Mouse (Mus musculus): ENCODE measurements around the gene Vsx2. TPM values are rescaled to one million over a fixed set of nuclear protein-coding genes. Genes with fewer than 3 reads are reported as not detected.
A peak's percentile ranks its signal among the peaks of the same experiment; 100 is the strongest.

Gene Vsx2
- polyA plus RNA-seq (2012; rRNA removed), result not detected in 2 replicates

DNA sequence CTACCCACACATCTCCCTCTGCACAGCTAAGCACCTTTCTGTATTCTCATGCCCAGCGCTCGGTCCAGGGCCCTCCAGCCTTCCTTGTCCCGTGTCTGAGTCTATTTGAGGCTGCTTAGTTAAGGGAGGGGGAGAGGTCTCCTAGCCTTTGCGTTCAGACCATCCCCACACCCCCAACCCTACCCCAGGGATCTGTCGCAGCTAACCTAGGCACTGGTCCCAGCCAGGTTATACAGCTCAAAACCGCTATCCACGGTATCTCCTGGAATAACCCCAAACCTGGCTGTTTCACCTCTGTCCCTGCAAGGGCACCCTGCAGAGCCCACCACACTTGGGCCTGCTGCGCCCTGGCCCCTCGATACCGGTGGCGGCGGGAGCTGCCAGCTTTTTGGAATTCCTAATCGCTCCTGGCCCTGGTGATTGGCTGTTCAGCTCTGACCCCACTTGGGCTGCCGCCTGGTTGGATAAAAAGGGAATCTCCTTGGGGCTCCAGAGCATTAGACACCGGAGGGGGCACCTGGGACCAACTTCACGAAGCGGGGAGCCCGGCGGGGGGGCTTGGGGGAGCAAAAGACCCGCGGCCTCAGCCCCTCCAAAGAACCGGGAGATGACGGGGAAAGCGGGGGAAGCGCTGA is at the start of gene Vsx2:
TSS of gene Vsx2 (plus strand) at position 427 of the 635 bp plus-strand sequence.
- 8% methylated on average over 25 of the region's 25 CpGs for WGBS
- DNase-seq, result no peak
- no peaks in the 10 kb centered on the region; the same call in 1 of the 2 replicates for H3K4me1 ChIP-seq (ENCODE audit: control insufficient read depth, insufficient read depth, low read length)
- TF ChIP-seq CTCF (conservative IDR thresholded peaks at IDR 0.05; ENCODE audit: insufficient read depth, insufficient read length, low read depth, low read length), result no peak
- no peak for TF ChIP-seq POLR2A (IDR thresholded peaks at IDR 0.05; ENCODE audit: low read depth, low read length)
- peaks cover 20% of the 10 kb centered on the region for H3K27me3 ChIP-seq (replicated peaks; ENCODE audit: control insufficient read depth, insufficient read depth, low read length)
- H3K36me3 ChIP-seq (ENCODE audit: control insufficient read depth, insufficient read depth, low read length), result no peaks in the 10 kb centered on the region
- H3K4me3 ChIP-seq (ENCODE audit: insufficient read depth, low read depth, low read length), result no peak within 1 kb of the TSS
- no peak within 1 kb of the TSS for H3K27ac ChIP-seq (ENCODE audit: insufficient read depth, low read depth, low read length)

- Histone ChIP-seq H3K4me3 (ENCODE audit: insufficient read depth, low read depth, low read length) (no peak overlapping the region), H3K4me1 (ENCODE audit: control insufficient read depth, insufficient read depth, low read length) (peaks cover 11% of the 10 kb centered on the region; the same call in 1 of the 2 replicates), H3K27ac (ENCODE audit: insufficient read depth, low read depth, low read length) (no peak overlapping the region), H3K27me3 (replicated peaks; ENCODE audit: control insufficient read depth, insufficient read depth, low read length) (no peaks in the 10 kb centered on the region), H3K36me3 (ENCODE audit: control insufficient read depth, insufficient read depth, low read length) (no peaks in the 10 kb centered on the region)
- peak; percentile 72 for DNase-seq
- no peak for TF ChIP-seq POLR2A (IDR thresholded peaks at IDR 0.05; ENCODE audit: low read depth, low read length)
- TF ChIP-seq CTCF (conservative IDR thresholded peaks at IDR 0.05; ENCODE audit: insufficient read depth, insufficient read length, low read depth, low read length), result no peak
- WGBS, result 39% methylated on average over 3 of the region's 3 CpGs
Observed at GRCm38 (mm10) chr12:84523728-84524127, 45.8 kb upstream of the Vsx2 start.

GRCm38 (mm10) chr12:84524147-84525050 is 45.2 kb upstream of the Vsx2 start:
- DNase-seq, result no peak
- TF ChIP-seq CTCF (conservative IDR thresholded peaks at IDR 0.05; ENCODE audit: insufficient read depth, insufficient read length, low read depth, low read length) (no peak), POLR2A (IDR thresholded peaks at IDR 0.05; ENCODE audit: low read depth, low read length) (no peak)
- H3K27me3 ChIP-seq (replicated peaks; ENCODE audit: control insufficient read depth, insufficient read depth, low read length), result no peaks in the 10 kb centered on the region
- H3K4me3 ChIP-seq (ENCODE audit: insufficient read depth, low read depth, low read length), result no peak overlapping the region
- no peak overlapping the region for H3K27ac ChIP-seq (ENCODE audit: insufficient read depth, low read depth, low read length)
- WGBS, result 61% methylated on average over 11 of the region's 11 CpGs
- H3K4me1 ChIP-seq (ENCODE audit: control insufficient read depth, insufficient read depth, low read length), result peaks cover 11% of the 10 kb centered on the region; the same call in 1 of the 2 replicates
- no peaks in the 10 kb centered on the region for H3K36me3 ChIP-seq (ENCODE audit: control insufficient read depth, insufficient read depth, low read length)

DNA sequence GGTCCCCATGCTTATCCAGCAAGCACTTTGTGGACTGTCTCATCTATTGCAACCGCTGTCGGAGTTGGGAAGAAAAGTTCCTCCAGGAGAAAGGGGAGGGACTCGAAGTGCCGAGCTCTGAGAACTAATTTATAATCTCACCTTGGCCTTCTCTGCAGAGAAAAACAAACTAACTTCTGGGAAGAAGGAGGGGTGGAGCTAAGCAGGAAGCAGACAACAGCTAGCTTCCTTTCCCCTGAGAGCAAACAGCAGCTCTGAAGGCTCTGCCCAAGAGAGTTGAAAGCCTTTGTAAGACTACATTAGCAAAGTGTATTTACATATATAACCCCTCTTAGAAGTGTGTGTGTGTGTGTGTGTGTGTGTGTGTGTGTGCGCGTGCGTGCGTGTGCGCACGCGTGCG is 44.1 kb upstream of the Vsx2 start:
- WGBS, result 66% methylated on average over 12 of the region's 12 CpGs
- peaks cover 11% of the 10 kb centered on the region; the same call in 1 of the 2 replicates for H3K4me1 ChIP-seq (ENCODE audit: control insufficient read depth, insufficient read depth, low read length)
- peak; percentile 57 for DNase-seq
- TF ChIP-seq CTCF (conservative IDR thresholded peaks at IDR 0.05; ENCODE audit: insufficient read depth, insufficient read length, low read depth, low read length), result no peak
- no peak for TF ChIP-seq POLR2A (IDR thresholded peaks at IDR 0.05; ENCODE audit: low read depth, low read length)
- no peaks in the 10 kb centered on the region for H3K27me3 ChIP-seq (replicated peaks; ENCODE audit: control insufficient read depth, insufficient read depth, low read length)
- no peak overlapping the region for H3K4me3 ChIP-seq (ENCODE audit: insufficient read depth, low read depth, low read length)
- no peaks in the 10 kb centered on the region for H3K36me3 ChIP-seq (ENCODE audit: control insufficient read depth, insufficient read depth, low read length)
- H3K27ac ChIP-seq (ENCODE audit: insufficient read depth, low read depth, low read length), result no peak overlapping the region

GRCm38 (mm10) chr12:84530426-84530825 is 39.1 kb upstream of the Vsx2 start:
- 84% methylated on average over 5 of the region's 5 CpGs for WGBS
- no peak overlapping the region for H3K27ac ChIP-seq (ENCODE audit: insufficient read depth, low read depth, low read length)
- H3K4me3 ChIP-seq (ENCODE audit: insufficient read depth, low read depth, low read length), result no peak overlapping the region
- H3K27me3 ChIP-seq (replicated peaks; ENCODE audit: control insufficient read depth, insufficient read depth, low read length), result no peaks in the 10 kb centered on the region
- no peaks in the 10 kb centered on the region for H3K36me3 ChIP-seq (ENCODE audit: control insufficient read depth, insufficient read depth, low read length)
- no peak for DNase-seq
- peaks cover 6% of the 10 kb centered on the region for H3K4me1 ChIP-seq (ENCODE audit: control insufficient read depth, insufficient read depth, low read length)
- TF ChIP-seq POLR2A (IDR thresholded peaks at IDR 0.05; ENCODE audit: low read depth, low read length) (no peak), CTCF (conservative IDR thresholded peaks at IDR 0.05; ENCODE audit: insufficient read depth, insufficient read length, low read depth, low read length) (no peak)

DNA sequence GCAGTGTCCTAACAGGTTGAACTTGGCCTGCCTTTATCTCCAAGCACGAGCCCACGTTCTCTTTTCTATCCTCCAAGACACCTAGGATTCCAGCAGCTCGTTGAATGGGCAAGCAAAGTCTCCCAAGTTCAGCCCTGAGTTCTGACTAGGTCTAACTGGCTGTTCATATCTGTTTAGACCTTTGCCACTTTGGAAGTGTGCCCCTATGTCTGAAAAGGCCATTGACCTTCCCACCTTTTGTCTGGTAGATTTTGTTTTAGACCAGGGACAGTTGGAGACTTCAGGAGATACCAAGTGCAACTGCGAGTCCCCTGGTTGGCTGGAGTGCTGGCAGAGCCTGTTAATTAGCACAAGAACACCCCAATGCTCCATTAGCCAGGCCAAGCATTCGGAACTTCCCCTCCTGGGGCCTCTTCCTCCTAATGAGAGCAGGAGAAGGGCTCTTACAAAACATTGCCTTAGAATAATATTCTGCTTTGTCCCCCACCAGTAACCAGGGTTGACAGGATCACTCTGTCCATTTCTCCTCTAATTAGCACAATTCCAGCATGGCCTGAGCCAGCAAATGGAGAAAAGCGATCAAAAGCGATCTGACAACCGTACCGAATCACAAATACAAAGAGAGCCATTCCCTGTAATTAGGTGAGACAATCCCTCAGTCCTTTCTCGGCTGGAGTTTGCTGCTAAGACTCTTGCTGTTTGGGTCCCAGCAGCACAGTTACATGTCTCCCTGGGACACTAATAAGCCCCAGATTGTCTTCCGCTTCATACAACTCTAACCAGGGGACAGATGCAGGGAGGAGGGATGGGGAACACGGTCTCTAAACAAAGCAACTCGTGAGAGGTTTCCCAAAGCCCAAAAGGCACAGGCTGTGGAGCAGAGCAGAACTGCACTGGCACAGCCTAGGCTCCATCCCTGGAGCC is 37.4 kb upstream of the Vsx2 start:
- H3K4me1 ChIP-seq (ENCODE audit: control insufficient read depth, insufficient read depth, low read length), result peaks cover 6% of the 10 kb centered on the region; the same call in 1 of the 2 replicates
- 77% methylated on average over 13 of the region's 13 CpGs for WGBS
- no peak overlapping the region for H3K27ac ChIP-seq (ENCODE audit: insufficient read depth, low read depth, low read length)
- H3K27me3 ChIP-seq (replicated peaks; ENCODE audit: control insufficient read depth, insufficient read depth, low read length), result no peaks in the 10 kb centered on the region
- H3K4me3 ChIP-seq (ENCODE audit: insufficient read depth, low read depth, low read length), result no peak overlapping the region
- DNase-seq, result no peak
- TF ChIP-seq CTCF (conservative IDR thresholded peaks at IDR 0.05; ENCODE audit: insufficient read depth, insufficient read length, low read depth, low read length), result no peak
- TF ChIP-seq POLR2A (IDR thresholded peaks at IDR 0.05; ENCODE audit: low read depth, low read length), result no peak
- H3K36me3 ChIP-seq (ENCODE audit: control insufficient read depth, insufficient read depth, low read length), result no peaks in the 10 kb centered on the region

Data from kidney, adult 2 months (tissue).